Mouse (Mus musculus) stomach, embryonic 15.5 days (tissue): ENCODE measurements around the gene Cacng6. TPM values are rescaled to one million over a fixed set of nuclear protein-coding genes. Genes with fewer than 3 reads are reported as not detected.
"Not testable (repeated sequence)": the region's sequence is repeated elsewhere in the genome, so short reads cannot be mapped to it uniquely, and the experiment has no call there.

Experiments
- ATAC-seq: fragments of 200-750 bp; cut with Nextera tagmentation; 2 replicates; pipeline ENCODE4 v1.8.0; 2017; ENCODE audit warnings: low read depth, moderate number of reproducible peaks, moderate TSS enrichment; ENCODE audit not compliant: insufficient read depth, low FRiP score
- H3K27ac ChIP-seq: fragments of 300-500 bp; sonication (generic); 2 replicates; pipeline ENCODE4 v1.5.1; 2015; ENCODE audit warnings: mild to moderate bottlenecking, inconsistent platforms
- H3K27me3 ChIP-seq: fragments of 300-500 bp; sonication (generic); replicated peaks from 2 replicates; pipeline ENCODE4 v1.6.1; 2015; ENCODE audit warnings: inconsistent platforms
- H3K36me3 ChIP-seq: fragments of 300-500 bp; sonication (generic); 2 replicates; pipeline ENCODE4 v1.6.1; 2015; ENCODE audit warnings: inconsistent platforms
- H3K4me1 ChIP-seq: fragments of 300-500 bp; sonication (generic); 2 replicates; pipeline ENCODE4 v1.6.1; 2015; ENCODE audit warnings: inconsistent platforms
- H3K4me2 ChIP-seq: fragments of 300-500 bp; sonication (generic); 2 replicates; pipeline ENCODE4 v1.6.1; 2015; ENCODE audit warnings: mild to moderate bottlenecking, inconsistent platforms
- H3K4me3 ChIP-seq: fragments of 300-500 bp; sonication (generic); replicated peaks from 2 replicates; pipeline ENCODE4 v1.5.1; 2015; ENCODE audit warnings: inconsistent platforms
- H3K9ac ChIP-seq: fragments of 300-500 bp; sonication (generic); 2 replicates; pipeline ENCODE4 v1.6.1; 2015; ENCODE audit warnings: inconsistent platforms
- H3K9me3 ChIP-seq: fragments of 300-500 bp; sonication (generic); 2 replicates; pipeline ENCODE4 v1.6.1; 2016; ENCODE audit warnings: inconsistent platforms
- WGBS: fragments of 180-500 bp; shearing (Covaris S2); methylation state at CpG from one replicate; pipeline ENCODE4 v1.1.7; 2015; 5-methylcytosine and 5-hydroxymethylcytosine counted together
- polyA plus RNA-seq: library from polyadenylated mRNA; unstranded; fragments of >200 nt; fragmentation: Nextera tagmentation; extraction: Ambion mirVana; gene quantifications from 2 replicates; pipeline ENCODE4 v1.2.1, GENCODE M21; 2015

The Cacng6 gene
- polyA plus RNA-seq, 1 experiment from 2014 or later = 0.36 TPM

- Histone ChIP-seq H3K4me2 (no peak overlapping the region), H3K4me3 (no peak overlapping the region), H3K9me3 (no peaks in the 10 kb centered on the region), H3K27me3 (no peaks in the 10 kb centered on the region), H3K4me1 (no peaks in the 10 kb centered on the region), H3K9ac (no peak overlapping the region), H3K27ac (no peak overlapping the region), H3K36me3 (no peaks in the 10 kb centered on the region)
- ATAC-seq = no peak
- 65% methylated on average over 8 of the region's 10 CpGs for WGBS
These were observed 26.6 kb upstream of the Cacng6 start for GRCm38 (mm10) chr7:3397355-3397754.

- no peaks in the 10 kb centered on the region for H3K4me1 ChIP-seq
- H3K27me3 ChIP-seq = no peaks in the 10 kb centered on the region
- H3K9ac ChIP-seq = no peak overlapping the region
- no peaks in the 10 kb centered on the region for H3K36me3 ChIP-seq
- WGBS = 63% methylated on average over 7 of the region's 7 CpGs
- no peak overlapping the region for H3K4me2 ChIP-seq
- no peak overlapping the region for H3K4me3 ChIP-seq
- no peaks in the 10 kb centered on the region for H3K9me3 ChIP-seq
- no peak for ATAC-seq
- no peak overlapping the region for H3K27ac ChIP-seq
These were observed 26.2 kb upstream of the Cacng6 start for GRCm38 (mm10) chr7:3397797-3398196.

- 86% methylated on average over 8 of the region's 8 CpGs for WGBS
- not testable (repeated sequence) for ATAC-seq, H3K36me3 ChIP-seq, H3K9ac ChIP-seq, H3K4me3 ChIP-seq, H3K27ac ChIP-seq, H3K27me3 ChIP-seq, H3K9me3 ChIP-seq, H3K4me1 ChIP-seq, H3K4me2 ChIP-seq
These were observed 25.6 kb upstream of the Cacng6 start for GRCm38 (mm10) chr7:3398363-3398762.

GRCm38 (mm10) chr7:3399937-3400336 is 24.1 kb upstream of the Cacng6 start:
- H3K27me3 ChIP-seq = no peaks in the 10 kb centered on the region
- H3K9me3 ChIP-seq = no peaks in the 10 kb centered on the region
- H3K4me2 ChIP-seq = no peak overlapping the region
- no peak overlapping the region for H3K4me3 ChIP-seq
- no peaks in the 10 kb centered on the region for H3K4me1 ChIP-seq
- H3K27ac ChIP-seq = no peak overlapping the region
- no peaks in the 10 kb centered on the region for H3K36me3 ChIP-seq
- ATAC-seq = no peak
- no peak overlapping the region for H3K9ac ChIP-seq

- no peak for ATAC-seq
- Histone ChIP-seq H3K27me3 (peaks cover 39% of the 10 kb centered on the region), H3K4me2 (no peak overlapping the region), H3K4me1 (peaks cover 12% of the 10 kb centered on the region; the same call in 1 of the 2 replicates), H3K9me3 (no peaks in the 10 kb centered on the region), H3K4me3 (no peak overlapping the region), H3K9ac (no peak overlapping the region), H3K36me3 (no peaks in the 10 kb centered on the region), H3K27ac (no peak overlapping the region)
- 62% methylated on average over 11 of the region's 11 CpGs for WGBS
These were observed 14.1 kb upstream of the Cacng6 start for GRCm38 (mm10) chr7:3409729-3410520.

GRCm38 (mm10) chr7:3411160-3411941 is 12.6 kb upstream of the Cacng6 start:
- no peaks in the 10 kb centered on the region for H3K9me3 ChIP-seq
- no peaks in the 10 kb centered on the region for H3K36me3 ChIP-seq
- H3K4me3 ChIP-seq = peak overlapping the region; percentile 39
- H3K4me1 ChIP-seq = peaks cover 12% of the 10 kb centered on the region; the same call in 1 of the 2 replicates
- peak; percentile 82 for ATAC-seq
- no peak overlapping the region for H3K27ac ChIP-seq
- H3K4me2 ChIP-seq = peak overlapping the region; percentile 71
- peaks cover 50% of the 10 kb centered on the region for H3K27me3 ChIP-seq
- H3K9ac ChIP-seq = no peak overlapping the region
- WGBS = under 1% methylated on average over 33 of the region's 33 CpGs

GRCm38 (mm10) chr7:3412036-3412435 is 12.0 kb upstream of the Cacng6 start:
- peaks cover 56% of the 10 kb centered on the region for H3K27me3 ChIP-seq
- WGBS = 1% methylated on average over 20 of the region's 20 CpGs

GRCm38 (mm10) chr7:3414888-3415287 is 9.1 kb upstream of the Cacng6 start:
- H3K9me3 ChIP-seq = no peaks in the 10 kb centered on the region
- no peak overlapping the region for H3K27ac ChIP-seq
- ATAC-seq = no peak
- H3K4me3 ChIP-seq = peak overlapping the region; percentile 55
- H3K36me3 ChIP-seq = no peaks in the 10 kb centered on the region
- WGBS = 2% methylated on average over 47 of the region's 47 CpGs
- peaks cover 12% of the 10 kb centered on the region; the same call in 1 of the 2 replicates for H3K4me1 ChIP-seq
- H3K9ac ChIP-seq = no peak overlapping the region; the same call in 1 of the 2 replicates
- peaks cover 64% of the 10 kb centered on the region for H3K27me3 ChIP-seq
- peak overlapping the region; percentile 99 for H3K4me2 ChIP-seq

More at GRCm38 (mm10) chr7:3412036-3412435, 12.0 kb upstream of the Cacng6 start:
- ATAC-seq = no peak
- H3K4me1 ChIP-seq = peaks cover 12% of the 10 kb centered on the region; the same call in 1 of the 2 replicates
- H3K36me3 ChIP-seq = no peaks in the 10 kb centered on the region
- H3K27ac ChIP-seq = no peak overlapping the region
- no peak overlapping the region for H3K9ac ChIP-seq
- H3K9me3 ChIP-seq = no peaks in the 10 kb centered on the region
- H3K4me2 ChIP-seq = peak overlapping the region; percentile 71
- H3K4me3 ChIP-seq = peak overlapping the region; percentile 39

- H3K9me3 ChIP-seq = no peaks in the 10 kb centered on the region
- no peaks in the 10 kb centered on the region for H3K36me3 ChIP-seq
- H3K4me1 ChIP-seq = peaks cover 12% of the 10 kb centered on the region; the same call in 1 of the 2 replicates
- peak overlapping the region; percentile 99 for H3K4me2 ChIP-seq
- no peak for ATAC-seq
- peak overlapping the region; percentile 29 for H3K9ac ChIP-seq
- H3K27ac ChIP-seq = no peak overlapping the region
- H3K27me3 ChIP-seq = peaks cover 60% of the 10 kb centered on the region
- under 1% methylated on average over 34 of the region's 60 CpGs for WGBS
- peak overlapping the region; percentile 55 for H3K4me3 ChIP-seq
These were observed 8.6 kb upstream of the Cacng6 start for GRCm38 (mm10) chr7:3415378-3415777.

- Histone ChIP-seq H3K36me3 (no peaks in the 10 kb centered on the region), H3K9ac (no peak overlapping the region), H3K4me1 (no peaks in the 10 kb centered on the region), H3K4me2 (no peak overlapping the region), H3K4me3 (no peak overlapping the region), H3K9me3 (no peaks in the 10 kb centered on the region), H3K27ac (no peak overlapping the region), H3K27me3 (peaks cover 62% of the 10 kb centered on the region)
- ATAC-seq = no peak
- WGBS = 38% methylated on average over 6 of the region's 6 CpGs
These were observed 4.1 kb upstream of the Cacng6 start for GRCm38 (mm10) chr7:3419941-3420340.

GRCm38 (mm10) chr7:3420466-3420865 is 3.5 kb upstream of the Cacng6 start:
- no peak overlapping the region for H3K9ac ChIP-seq
- WGBS = 27% methylated on average over 5 of the region's 5 CpGs
- H3K36me3 ChIP-seq = no peaks in the 10 kb centered on the region
- ATAC-seq = no peak
- no peak overlapping the region for H3K27ac ChIP-seq
- H3K4me3 ChIP-seq = no peak overlapping the region
- H3K4me1 ChIP-seq = no peaks in the 10 kb centered on the region
- no peaks in the 10 kb centered on the region for H3K9me3 ChIP-seq
- H3K27me3 ChIP-seq = peaks cover 62% of the 10 kb centered on the region
- H3K4me2 ChIP-seq = no peak overlapping the region

- 61% methylated on average over 3 of the region's 3 CpGs for WGBS
- H3K27me3 ChIP-seq = peaks cover 54% of the 10 kb centered on the region
These were observed 2.7 kb upstream of the Cacng6 start for GRCm38 (mm10) chr7:3421297-3421696.

More at GRCm38 (mm10) chr7:3421297-3421696, 2.7 kb upstream of the Cacng6 start:
- no peak overlapping the region for H3K4me3 ChIP-seq
- no peaks in the 10 kb centered on the region for H3K36me3 ChIP-seq
- no peak overlapping the region for H3K27ac ChIP-seq
- ATAC-seq = no peak
- no peak overlapping the region for H3K4me2 ChIP-seq
- H3K4me1 ChIP-seq = no peaks in the 10 kb centered on the region
- no peaks in the 10 kb centered on the region for H3K9me3 ChIP-seq
- H3K9ac ChIP-seq = no peak overlapping the region
